Mouse (Mus musculus) layer of hippocampus, adult 2 months (tissue): Measurements from ENCODE around the gene Sik3. TPM values are rescaled to one million over a fixed set of nuclear protein-coding genes. Genes with fewer than 3 reads are reported as not detected.

Experiments used
- DNase-seq, 2 experiments: peaks; one replicate each; pipeline ENCODE4 v3.0.0; 2022; ENCODE audit warnings: low spot score in 2 of 2
- H3K27ac ChIP-seq: fragments of 200-600 bp; 2 replicates; pipeline ENCODE4 v1.8.1; 2022
- H3K4me3 ChIP-seq: fragments of 200-600 bp; 2 replicates; pipeline ENCODE4 v1.8.1; 2022; ENCODE audit warnings: mild to moderate bottlenecking
- CTCF ChIP-seq: fragments of 200-600 bp; conservative IDR thresholded peaks from 2 replicates; pipeline ENCODE4 v1.8.1; 2022; ENCODE audit warnings: antibody characterized with exemption, mild to moderate bottlenecking, moderate library complexity
- total RNA-seq, 2 experiments: library from RNA; stranded (reverse); gene quantifications; 2 replicates each; pipeline ENCODE4 v1.2.3; 2021

The Sik3 gene
- total RNA-seq, 2 experiments from 2014 or later: 133 to 141 TPM

- no peak overlapping the region for H3K27ac ChIP-seq
- TF ChIP-seq CTCF: no peak
- H3K4me3 ChIP-seq: no peak overlapping the region
- no peak for DNase-seq
These were observed 6.4 kb upstream of the Sik3 start for GRCm38 (mm10) chr9:46006224-46006623.

- no peak for TF ChIP-seq CTCF
- Histone ChIP-seq H3K4me3 (no peak overlapping the region), H3K27ac (no peak overlapping the region)
- no peak for DNase-seq
These were observed 3.5 kb upstream of the Sik3 start for GRCm38 (mm10) chr9:46008931-46009668.

GRCm38 (mm10) chr9:46009669-46009983 lies 3.0 kb upstream of the Sik3 start:
- no peak overlapping the region for H3K27ac ChIP-seq
- no peak overlapping the region for H3K4me3 ChIP-seq
- TF ChIP-seq CTCF: no peak
- no peak for DNase-seq

- Histone ChIP-seq H3K27ac (peak overlapping the region; percentile 100; the same call in 1 of the 2 replicates), H3K4me3 (peak overlapping the region; percentile 58; the same call in 1 of the 2 replicates)
- DNase-seq: no peak
- TF ChIP-seq CTCF: no peak
These were observed 1.3 kb upstream of the Sik3 start for GRCm38 (mm10) chr9:46011094-46011970.

- Histone ChIP-seq H3K27ac (peak overlapping the region; percentile 100), H3K4me3 (peak overlapping the region; percentile 97)
- TF ChIP-seq CTCF: no peak
- DNase-seq: peak in 1 of 2 experiments; percentile 44
These were observed 478 bp downstream of the Sik3 start for GRCm38 (mm10) chr9:46013009-46013586.

- no peak for DNase-seq
- Histone ChIP-seq H3K27ac (peak overlapping the region; percentile 100), H3K4me3 (peak overlapping the region; percentile 97)
- TF ChIP-seq CTCF: no peak
These were observed 996 bp downstream of the Sik3 start for GRCm38 (mm10) chr9:46013616-46014015.

- H3K4me3 ChIP-seq: peak overlapping the region; percentile 97
- peak; percentile 66 for TF ChIP-seq CTCF
- DNase-seq: peak in 1 of 2 experiments; percentile 58
- peak overlapping the region; percentile 100 for H3K27ac ChIP-seq
These were observed 1.6 kb downstream of the Sik3 start for GRCm38 (mm10) chr9:46014251-46014681.

- no peak; the same call in 1 of the 2 replicates for TF ChIP-seq CTCF
- Histone ChIP-seq H3K27ac (peak overlapping the region; percentile 79), H3K4me3 (peak overlapping the region; percentile 97)
- no peak for DNase-seq
These were observed 2.5 kb downstream of the Sik3 start for GRCm38 (mm10) chr9:46015081-46015551.

GRCm38 (mm10) chr9:46015831-46016230 lies 3.2 kb downstream of the Sik3 start:
- H3K27ac ChIP-seq: peak overlapping the region; percentile 79
- DNase-seq: no peak
- no peak for TF ChIP-seq CTCF
- H3K4me3 ChIP-seq: peak overlapping the region; percentile 97

GRCm38 (mm10) chr9:46016417-46016816 lies 3.8 kb downstream of the Sik3 start:
- Histone ChIP-seq H3K4me3 (no peak overlapping the region), H3K27ac (peak overlapping the region; percentile 79; the same call in 1 of the 2 replicates)
- no peak for TF ChIP-seq CTCF
- no peak for DNase-seq

GRCm38 (mm10) chr9:46018316-46018715 lies 5.7 kb downstream of the Sik3 start:
- Histone ChIP-seq H3K4me3 (no peak overlapping the region), H3K27ac (peak overlapping the region; percentile 43; the same call in 1 of the 2 replicates)
- DNase-seq: no peak
- TF ChIP-seq CTCF: no peak

- no peak for DNase-seq
- Histone ChIP-seq H3K27ac (no peak overlapping the region), H3K4me3 (no peak overlapping the region)
- TF ChIP-seq CTCF: no peak
These were observed 7.4 kb downstream of the Sik3 start for GRCm38 (mm10) chr9:46019975-46020374.

- DNase-seq: no peak
- no peak for TF ChIP-seq CTCF
- H3K4me3 ChIP-seq: no peak overlapping the region
- H3K27ac ChIP-seq: peak overlapping the region; percentile 65
These were observed 11.0 kb downstream of the Sik3 start for GRCm38 (mm10) chr9:46023591-46023990.
